Mouse (Mus musculus) lung, embryonic 16.5 days (tissue): Measurements from ENCODE around the gene Nkg7. TPM values are rescaled to one million over a fixed set of nuclear protein-coding genes. Genes with fewer than 3 reads are reported as not detected.
A peak's percentile ranks its signal among the peaks of the same experiment; 100 is the strongest.

Experiments
- ATAC-seq: fragments of 200-750 bp; cut with Nextera tagmentation; 2 replicates; pipeline ENCODE4 v1.8.0; 2017; ENCODE audit warnings: low read depth, mild to moderate bottlenecking, moderate library complexity
- H3K27ac ChIP-seq: fragments of 300-500 bp; sonication (generic); 2 replicates; pipeline ENCODE4 v1.5.1; 2014; ENCODE audit warnings: mild to moderate bottlenecking, control low read depth, low read length
- H3K27me3 ChIP-seq: fragments of 300-500 bp; sonication (generic); 2 replicates; pipeline ENCODE4 v1.6.1; 2014; ENCODE audit warnings: low read depth, low read length, mixed read lengths; ENCODE audit not compliant: control insufficient read depth, insufficient read depth
- H3K36me3 ChIP-seq: fragments of 300-500 bp; sonication (generic); 2 replicates; pipeline ENCODE4 v1.6.1; 2014; ENCODE audit warnings: low read length; ENCODE audit not compliant: control insufficient read depth, insufficient read depth
- H3K4me1 ChIP-seq: fragments of 300-500 bp; sonication (generic); replicated peaks from 2 replicates; pipeline ENCODE4 v1.6.1; 2014; ENCODE audit warnings: low read length, mixed read lengths; ENCODE audit not compliant: control insufficient read depth, insufficient read depth
- H3K4me2 ChIP-seq: fragments of 300-500 bp; sonication (generic); 2 replicates; pipeline ENCODE4 v1.6.1; 2014; ENCODE audit warnings: low read depth, low read length, control low read depth
- H3K4me3 ChIP-seq: fragments of 300-500 bp; sonication (generic); 2 replicates; pipeline ENCODE4 v1.5.1; 2014; ENCODE audit warnings: mild to moderate bottlenecking, low read length, control low read depth
- H3K9ac ChIP-seq: fragments of 300-500 bp; sonication (generic); 2 replicates; pipeline ENCODE4 v1.6.1; 2014; ENCODE audit warnings: low read length, control low read depth
- H3K9me3 ChIP-seq: fragments of 300-500 bp; sonication (generic); 2 replicates; pipeline ENCODE4 v1.6.1; 2016; ENCODE audit warnings: low read length; ENCODE audit not compliant: control insufficient read depth
- WGBS: fragments of 180-500 bp; shearing (Covaris S2); extraction: QIAGEN DNeasy Blood & Tissue Kit; methylation state at CpG from one replicate; pipeline ENCODE4 v1.1.7; 2014; 5-methylcytosine and 5-hydroxymethylcytosine counted together
- polyA plus RNA-seq: library from polyadenylated mRNA; unstranded; fragments of >200 nt; fragmentation: Nextera tagmentation; extraction: Ambion mirVana; gene quantifications from 2 replicates; pipeline ENCODE4 v1.2.1, GENCODE M21; 2015

The Nkg7 gene
- polyA plus RNA-seq, 1 experiment from 2014 or later = 3.1 TPM

DNA sequence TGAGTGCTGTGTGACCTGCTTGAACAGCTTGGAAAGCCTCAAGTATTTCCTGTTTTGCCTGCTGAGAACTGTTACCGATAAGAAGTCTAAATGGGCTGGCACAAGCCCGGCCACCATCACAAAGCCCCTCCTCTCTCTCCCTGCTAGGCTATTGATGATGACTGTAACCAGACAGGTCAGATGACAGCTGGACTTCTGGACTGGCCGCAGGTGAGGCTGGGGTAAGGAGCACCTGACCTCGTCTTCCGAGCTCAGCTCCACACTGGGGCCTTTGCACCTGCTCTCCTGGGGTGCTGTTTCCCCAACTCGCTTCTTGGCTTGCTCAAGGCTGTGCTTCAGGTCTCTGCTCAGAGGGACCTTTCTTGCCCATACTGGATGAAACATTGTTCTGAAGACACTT, 17.5 kb downstream of the Nkg7 start:
- H3K27me3 ChIP-seq = no peaks in the 10 kb centered on the region
- peaks cover 7% of the 10 kb centered on the region for H3K36me3 ChIP-seq
- H3K4me1 ChIP-seq = no peaks in the 10 kb centered on the region
- no peaks in the 10 kb centered on the region for H3K9me3 ChIP-seq
- H3K4me2 ChIP-seq = no peak overlapping the region
- no peak overlapping the region for H3K27ac ChIP-seq
- ATAC-seq = no peak
- H3K9ac ChIP-seq = no peak overlapping the region
- no peak overlapping the region for H3K4me3 ChIP-seq
- 68% methylated on average over 6 of the region's 6 CpGs for WGBS

DNA sequence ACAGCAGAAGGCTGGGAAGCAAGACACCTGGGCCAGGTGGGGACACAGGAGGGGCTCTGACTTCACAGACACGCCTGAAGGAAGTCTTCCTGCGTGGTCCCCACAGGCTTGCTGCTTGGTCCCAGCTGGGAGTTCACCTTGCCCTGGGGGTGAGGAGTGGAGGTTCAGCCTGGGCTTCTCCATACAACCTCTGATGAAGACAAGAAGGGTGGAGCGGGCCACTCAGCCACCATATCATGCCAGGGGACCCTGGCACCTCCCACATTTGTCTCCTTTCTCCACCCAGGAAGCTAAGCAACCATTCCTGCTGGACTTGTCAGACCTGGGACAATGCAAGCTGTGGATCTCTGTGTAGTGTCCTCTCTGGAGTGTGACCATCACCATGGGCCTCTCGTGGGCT, 26.0 kb downstream of the Nkg7 start, which contains the start of gene Vsig10l:
Gene Vsig10l (plus strand): TSS at position 301 of the 400 bp plus-strand sequence.
- H3K27me3 ChIP-seq = peaks cover 2% of the 10 kb centered on the region; the same call in 1 of the 2 replicates
- H3K4me2 ChIP-seq = no peak within 1 kb of the TSS
- no peak within 1 kb of the TSS for H3K9ac ChIP-seq
- no peaks in the 10 kb centered on the region for H3K9me3 ChIP-seq
- H3K4me3 ChIP-seq = no peak within 1 kb of the TSS
- no peak for ATAC-seq
- 54% methylated on average over 4 of the region's 4 CpGs for WGBS
- H3K4me1 ChIP-seq = peaks cover 12% of the 10 kb centered on the region
- H3K27ac ChIP-seq = no peak within 1 kb of the TSS
- no peaks in the 10 kb centered on the region; the same call in 1 of the 2 replicates for H3K36me3 ChIP-seq

DNA sequence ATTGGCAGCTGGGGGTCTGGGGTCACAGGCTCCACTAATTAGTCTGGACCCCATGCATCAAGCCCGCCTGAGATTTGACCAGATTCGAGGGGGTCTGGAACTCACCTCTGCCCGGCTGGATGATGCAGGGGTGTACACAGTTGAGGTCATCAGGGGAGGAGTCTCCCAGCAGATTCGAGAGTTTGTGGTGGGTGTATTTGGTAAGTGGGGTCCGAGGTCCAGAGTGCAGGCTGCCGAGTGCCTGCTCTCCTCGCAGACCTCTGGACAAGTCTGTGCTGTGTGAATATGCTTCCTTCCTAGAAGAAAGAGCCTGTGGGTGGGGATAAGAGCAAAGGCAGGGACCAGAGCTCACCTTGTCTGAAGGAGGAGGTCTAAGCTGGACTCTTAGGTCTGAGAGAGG, 27.1 kb downstream of the Nkg7 start:
- H3K36me3 ChIP-seq = no peaks in the 10 kb centered on the region
- H3K27ac ChIP-seq = no peak overlapping the region
- no peak for ATAC-seq
- H3K4me3 ChIP-seq = no peak overlapping the region
- WGBS = 68% methylated on average over 7 of the region's 7 CpGs
- H3K4me2 ChIP-seq = no peak overlapping the region
- H3K27me3 ChIP-seq = peaks cover 2% of the 10 kb centered on the region; the same call in 1 of the 2 replicates
- no peaks in the 10 kb centered on the region for H3K9me3 ChIP-seq
- peaks cover 12% of the 10 kb centered on the region for H3K4me1 ChIP-seq
- H3K9ac ChIP-seq = no peak overlapping the region

DNA sequence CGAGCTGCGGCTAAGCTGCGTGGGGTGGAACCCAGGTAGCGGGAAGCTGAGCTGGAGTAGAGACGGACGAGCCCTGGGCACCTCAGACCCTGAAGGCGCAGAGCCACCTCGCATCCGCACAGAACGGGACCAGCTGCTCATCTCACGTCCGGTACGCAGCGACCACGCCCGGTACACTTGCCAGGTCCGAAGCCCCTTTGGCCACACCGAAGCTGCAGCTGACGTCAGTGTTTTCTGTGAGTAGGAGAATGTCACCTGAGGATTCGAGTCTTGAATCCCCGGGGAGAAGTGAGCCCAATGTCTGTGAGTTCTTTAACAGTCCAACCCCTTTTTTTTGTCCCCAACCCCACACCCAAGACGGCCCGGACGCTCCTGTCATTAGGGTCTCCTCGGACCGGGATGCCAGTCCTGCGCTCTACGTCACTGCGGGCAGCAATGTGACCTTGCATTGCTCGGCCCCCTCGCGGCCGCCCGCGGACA, 28.0 kb downstream of the Nkg7 start:
- WGBS = 7% methylated on average over 35 of the region's 35 CpGs
- H3K27me3 ChIP-seq = peaks cover 2% of the 10 kb centered on the region; the same call in 1 of the 2 replicates
- H3K9me3 ChIP-seq = no peaks in the 10 kb centered on the region
- peak overlapping the region; percentile 54 for H3K4me3 ChIP-seq
- H3K27ac ChIP-seq = no peak overlapping the region
- H3K36me3 ChIP-seq = no peaks in the 10 kb centered on the region
- peak overlapping the region; percentile 65 for H3K9ac ChIP-seq
- H3K4me2 ChIP-seq = peak overlapping the region; percentile 97
- peaks cover 12% of the 10 kb centered on the region for H3K4me1 ChIP-seq
- no peak; the same call in 1 of the 2 replicates for ATAC-seq

DNA sequence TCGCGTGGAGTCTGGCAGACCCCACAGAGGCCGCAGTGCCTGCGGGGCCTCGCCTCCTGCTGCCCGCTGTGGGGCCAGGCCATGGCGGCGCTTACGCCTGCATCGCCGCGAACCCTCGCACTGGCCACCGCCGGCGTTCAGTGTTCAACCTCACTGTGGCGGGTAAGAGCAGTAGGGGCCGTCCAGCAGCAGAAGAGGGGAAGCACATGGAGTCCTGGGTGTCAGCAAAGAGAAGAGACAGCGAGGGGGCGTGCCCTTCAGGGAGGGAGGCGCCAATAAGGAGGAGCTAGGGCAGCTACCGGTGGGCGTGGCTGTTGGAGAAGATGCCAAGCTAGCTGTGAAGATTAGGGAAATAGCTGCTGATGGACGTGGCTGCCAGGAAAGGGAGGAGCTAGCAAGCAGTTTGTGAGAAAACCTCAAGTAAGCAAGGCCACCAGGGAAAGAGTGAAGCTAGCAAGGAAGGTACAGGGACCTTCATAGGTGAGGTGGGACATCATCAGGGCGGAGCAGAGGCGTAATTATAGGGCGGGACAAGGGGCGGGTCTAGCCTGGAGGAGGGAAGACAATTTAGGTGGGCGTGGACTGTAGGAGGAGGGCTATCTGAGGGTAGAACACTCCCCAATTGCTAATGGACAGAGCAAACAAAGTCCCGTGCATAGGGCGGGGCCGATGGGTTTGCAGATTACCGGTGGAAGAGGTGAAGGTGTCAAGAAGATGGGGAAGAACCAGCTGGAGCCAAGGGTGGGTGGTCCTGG, 28.6 kb downstream of the Nkg7 start:
- Histone ChIP-seq H3K9me3 (no peaks in the 10 kb centered on the region), H3K4me1 (peaks cover 12% of the 10 kb centered on the region), H3K27me3 (peaks cover 2% of the 10 kb centered on the region; the same call in 1 of the 2 replicates), H3K9ac (peak overlapping the region; percentile 65), H3K36me3 (no peaks in the 10 kb centered on the region), H3K4me2 (peak overlapping the region; percentile 97), H3K4me3 (peak overlapping the region; percentile 54), H3K27ac (no peak overlapping the region)
- peak; percentile 89 for ATAC-seq
- 1% methylated on average over 33 of the region's 33 CpGs for WGBS

DNA sequence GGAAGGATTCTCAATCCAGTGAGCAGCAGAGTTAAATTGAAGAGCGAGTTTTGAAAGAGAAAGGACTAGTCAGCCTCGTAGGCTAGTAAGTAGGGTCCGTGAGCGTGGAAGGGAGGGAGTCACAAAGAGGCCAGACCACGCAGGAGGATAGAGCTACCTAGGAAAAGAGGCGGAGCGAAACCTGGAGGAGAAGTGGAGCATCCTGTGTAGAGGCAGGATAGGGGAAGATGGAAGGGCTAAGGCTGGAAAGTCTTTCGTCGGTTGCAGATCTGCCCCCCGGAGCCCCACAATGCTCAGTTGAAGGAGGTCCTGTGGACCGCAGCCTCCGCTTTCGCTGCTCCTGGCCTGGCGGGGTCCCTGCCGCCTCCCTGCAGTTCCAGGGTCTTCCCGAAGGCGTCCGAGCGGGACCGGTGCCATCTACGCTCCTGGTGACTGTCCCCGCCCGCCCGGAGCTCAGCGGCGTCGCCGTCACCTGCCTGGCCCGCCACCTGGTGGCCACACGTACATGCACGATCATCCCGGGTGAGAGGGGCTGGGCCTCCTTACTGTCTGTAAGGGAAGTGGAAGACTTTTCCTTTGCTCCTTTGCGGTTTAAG, 29.3 kb downstream of the Nkg7 start:
- Histone ChIP-seq H3K9ac (peak overlapping the region; percentile 56), H3K4me3 (peak overlapping the region; percentile 54), H3K36me3 (no peaks in the 10 kb centered on the region), H3K27me3 (peaks cover 2% of the 10 kb centered on the region; the same call in 1 of the 2 replicates), H3K4me2 (peak overlapping the region; percentile 97), H3K9me3 (no peaks in the 10 kb centered on the region), H3K4me1 (peaks cover 12% of the 10 kb centered on the region), H3K27ac (no peak overlapping the region)
- under 1% methylated on average over 31 of the region's 33 CpGs for WGBS
- peak; percentile 68 for ATAC-seq

DNA sequence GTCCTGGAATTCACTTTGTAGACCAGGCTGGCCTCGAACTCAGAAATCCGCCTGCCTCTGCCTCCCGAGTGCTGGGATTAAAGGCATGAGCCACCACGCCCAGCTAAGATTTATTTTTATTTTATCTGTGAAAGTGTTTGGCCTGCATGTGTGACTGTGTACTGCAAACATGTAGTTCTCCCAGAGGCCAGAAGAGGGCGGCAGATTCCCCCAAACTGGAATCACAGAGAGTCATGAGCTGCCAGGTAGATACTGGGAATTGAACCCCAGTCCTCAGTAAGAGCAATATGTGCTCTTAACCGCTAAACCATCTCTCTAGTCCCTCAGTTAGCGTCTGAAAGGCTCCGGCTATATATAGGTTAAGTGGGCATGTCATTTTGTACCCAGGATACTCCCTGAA, 33.5 kb downstream of the Nkg7 start:
- no peak overlapping the region for H3K4me2 ChIP-seq
- no peaks in the 10 kb centered on the region for H3K36me3 ChIP-seq
- H3K27ac ChIP-seq = no peak overlapping the region
- H3K4me1 ChIP-seq = peaks cover 6% of the 10 kb centered on the region
- H3K9me3 ChIP-seq = no peaks in the 10 kb centered on the region
- no peak overlapping the region for H3K9ac ChIP-seq
- H3K27me3 ChIP-seq = peaks cover 3% of the 10 kb centered on the region; the same call in 1 of the 2 replicates
- no peak overlapping the region for H3K4me3 ChIP-seq
- 36% methylated on average over 8 of the region's 8 CpGs for WGBS
- ATAC-seq = no peak

DNA sequence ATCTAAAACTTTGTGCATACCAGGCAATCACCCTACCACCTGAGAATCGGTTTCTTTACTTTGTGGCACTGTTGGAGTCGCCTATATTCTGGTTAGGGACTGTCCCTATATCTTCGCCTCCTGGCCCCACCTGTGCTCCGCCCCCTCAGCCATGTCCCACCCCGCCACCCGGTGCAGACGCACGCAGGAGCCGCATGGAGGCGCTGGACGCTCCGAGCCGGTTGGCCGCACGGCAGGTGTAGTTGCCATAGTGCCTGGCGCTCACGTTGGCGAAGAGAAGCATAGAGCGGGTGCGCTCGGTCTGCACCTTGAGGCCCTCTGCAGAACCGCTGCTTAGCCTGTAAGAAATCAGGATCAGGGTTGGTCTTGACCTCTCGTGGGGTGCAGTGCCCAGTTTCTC, 38.8 kb downstream of the Nkg7 start:
- H3K27me3 ChIP-seq = peaks cover 24% of the 10 kb centered on the region
- WGBS = 11% methylated on average over 23 of the region's 23 CpGs
- ATAC-seq = no peak; the same call in 1 of the 2 replicates

DNA sequence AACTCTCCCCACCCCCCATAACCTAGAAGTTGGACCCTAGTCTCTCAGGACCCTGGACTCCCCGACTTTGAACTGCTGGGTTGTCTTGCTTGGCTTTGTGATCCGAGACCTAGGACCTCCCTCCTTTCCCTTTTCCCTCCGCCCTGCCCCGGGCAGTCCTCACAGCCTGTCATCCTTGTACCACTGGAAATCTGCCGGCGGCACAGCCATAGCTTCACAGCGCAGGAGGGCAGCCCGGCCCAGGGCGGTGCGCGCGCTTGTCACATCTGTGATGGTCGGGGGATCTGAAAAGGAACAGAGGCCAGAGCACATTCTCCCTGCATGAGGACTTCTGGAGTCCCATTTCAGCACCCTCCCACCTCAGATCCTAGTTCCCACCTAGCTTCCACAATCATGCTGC, 39.5 kb downstream of the Nkg7 start:
- Histone ChIP-seq H3K9me3 (no peaks in the 10 kb centered on the region), H3K4me3 (no peak overlapping the region), H3K4me1 (no peaks in the 10 kb centered on the region), H3K9ac (no peak overlapping the region), H3K27me3 (peaks cover 24% of the 10 kb centered on the region), H3K36me3 (no peaks in the 10 kb centered on the region), H3K27ac (no peak overlapping the region), H3K4me2 (no peak overlapping the region)
- WGBS = 4% methylated on average over 13 of the region's 13 CpGs
- no peak for ATAC-seq

More for the DNA sequence above, 38.8 kb downstream of the Nkg7 start:
- H3K27ac ChIP-seq = no peak overlapping the region
- no peak overlapping the region for H3K4me3 ChIP-seq
- H3K36me3 ChIP-seq = no peaks in the 10 kb centered on the region
- H3K4me2 ChIP-seq = no peak overlapping the region
- H3K9me3 ChIP-seq = no peaks in the 10 kb centered on the region
- H3K9ac ChIP-seq = no peak overlapping the region
- no peaks in the 10 kb centered on the region for H3K4me1 ChIP-seq
